Mouse (Mus musculus) heart, postnatal 0 days (tissue): Measurements from ENCODE around the gene Cacna1c. TPM values are rescaled to one million over a fixed set of nuclear protein-coding genes. Genes with fewer than 3 reads are reported as not detected.
A peak's percentile ranks its signal among the peaks of the same experiment; 100 is the strongest.

Experiments used
- ATAC-seq: fragments of 200-750 bp; cut with Nextera tagmentation; 2 replicates; pipeline ENCODE4 v1.8.0; 2017; ENCODE audit warnings: low read depth, moderate number of reproducible peaks, moderate library complexity; ENCODE audit not compliant: insufficient read depth
- DNase-seq: peaks from one replicate; pipeline ENCODE4 v3.0.0-alpha.2; 2016; ENCODE audit warnings: low spot score
- H3K27ac ChIP-seq: fragments of 300-500 bp; sonication (generic); 2 replicates; pipeline ENCODE4 v1.5.1; 2014; ENCODE audit warnings: low read depth, mild to moderate bottlenecking
- H3K27me3 ChIP-seq: fragments of 300-500 bp; sonication (generic); 2 replicates; pipeline ENCODE4 v1.6.1; 2014; ENCODE audit warnings: low read length, mixed read lengths; ENCODE audit not compliant: control insufficient read depth, insufficient read depth
- H3K36me3 ChIP-seq: fragments of 300-500 bp; sonication (generic); replicated peaks from 2 replicates; pipeline ENCODE4 v1.6.1; 2014; ENCODE audit warnings: low read length, mixed read lengths; ENCODE audit not compliant: control insufficient read depth, insufficient read depth
- H3K4me1 ChIP-seq: fragments of 300-500 bp; sonication (generic); 2 replicates; pipeline ENCODE4 v1.6.1; 2014; ENCODE audit warnings: antibody characterized with exemption; ENCODE audit not compliant: control insufficient read depth, insufficient read depth
- H3K4me2 ChIP-seq: fragments of 300-500 bp; sonication (generic); 2 replicates; pipeline ENCODE4 v1.6.1; 2014; ENCODE audit warnings: low read depth, mild to moderate bottlenecking, low read length, moderate library complexity
- H3K4me3 ChIP-seq: fragments of 300-500 bp; sonication (generic); 2 replicates; pipeline ENCODE4 v1.5.1; 2014; ENCODE audit warnings: low read depth, low read length
- H3K9ac ChIP-seq: fragments of 300-500 bp; sonication (generic); replicated peaks from 2 replicates; pipeline ENCODE4 v1.6.1; 2014; ENCODE audit warnings: low read depth, low read length, mixed read lengths
- H3K9me3 ChIP-seq: fragments of 300-500 bp; sonication (generic); replicated peaks from 2 replicates; pipeline ENCODE4 v1.6.1; 2016; ENCODE audit warnings: low read length; ENCODE audit not compliant: control insufficient read depth
- CTCF ChIP-seq: IDR thresholded peaks from 2 replicates; pipeline ENCODE4 v1.5.1; 2016; ENCODE audit warnings: antibody characterized with exemption, control low read depth, low read depth
- EP300 ChIP-seq: IDR thresholded peaks from 2 replicates; pipeline ENCODE4 v1.6.1; 2016; ENCODE audit warnings: antibody characterized with exemption, low read depth
- WGBS: fragments of 180-500 bp; shearing (Covaris S2); extraction: QIAGEN DNeasy Blood & Tissue Kit; methylation state at CpG from one replicate; pipeline ENCODE4 v1.1.7; 2014; 5-methylcytosine and 5-hydroxymethylcytosine counted together
- polyA plus RNA-seq: library from polyadenylated mRNA; unstranded; fragments of >200 nt; fragmentation: Nextera tagmentation; extraction: Ambion mirVana; gene quantifications from 2 replicates; pipeline ENCODE4 v1.2.1, GENCODE M21; 2015
- total RNA-seq: library from RNA; depleted of rRNA; stranded (reverse); fragments of >200 nt; gene quantifications from 2 replicates; pipeline ENCODE4 v1.2.3, GENCODE M21; 2014; ENCODE audit warnings: low replicate concordance

The Cacna1c gene
- total and polyA plus RNA-seq, 2 experiments from 2014 or later: 51.3 to 159 TPM

- ATAC-seq: peak; percentile 67
- no peaks in the 10 kb centered on the region for H3K9me3 ChIP-seq
- H3K4me2 ChIP-seq: no peak overlapping the region
- no peak overlapping the region for H3K9ac ChIP-seq
- H3K4me3 ChIP-seq: no peak overlapping the region
- peak; percentile 41 for DNase-seq
- WGBS: 59% methylated on average over 14 of the region's 14 CpGs
- no peak overlapping the region for H3K27ac ChIP-seq
- TF ChIP-seq EP300 (no peak), CTCF (peak; percentile 63)
- H3K4me1 ChIP-seq: no peaks in the 10 kb centered on the region
- H3K27me3 ChIP-seq: no peaks in the 10 kb centered on the region
- peaks cover 34% of the 10 kb centered on the region for H3K36me3 ChIP-seq
Measured at GRCm38 (mm10) chr6:118646265-118647061, 549.8 kb downstream of the Cacna1c start.

DNA sequence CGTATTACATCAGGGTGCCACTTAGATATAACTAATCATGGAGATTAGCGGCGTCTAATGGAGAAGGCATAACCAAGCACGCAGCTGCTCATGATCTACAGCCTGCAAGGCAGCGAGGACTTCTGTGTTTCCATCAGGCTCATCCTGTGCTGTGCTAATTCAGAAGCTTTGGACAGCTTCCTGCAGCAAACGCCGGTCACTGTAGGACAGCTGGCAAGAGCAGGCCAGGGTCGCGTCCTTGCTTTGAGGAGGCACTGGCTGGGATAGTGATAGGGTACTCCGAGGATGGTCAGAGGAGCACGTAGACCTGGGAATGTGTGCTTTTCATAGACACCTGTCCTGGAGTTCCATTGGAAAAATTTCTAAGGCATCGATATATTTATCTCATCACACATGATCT is 551.4 kb downstream of the Cacna1c start:
- H3K9ac ChIP-seq: no peak overlapping the region
- ATAC-seq (no peak), DNase-seq (no peak)
- H3K27me3 ChIP-seq: no peaks in the 10 kb centered on the region
- no peak for TF ChIP-seq CTCF
- TF ChIP-seq EP300: no peak
- no peak overlapping the region for H3K4me2 ChIP-seq
- H3K9me3 ChIP-seq: no peaks in the 10 kb centered on the region
- H3K4me3 ChIP-seq: no peak overlapping the region
- WGBS: 68% methylated on average over 12 of the region's 12 CpGs
- no peak overlapping the region for H3K27ac ChIP-seq
- H3K36me3 ChIP-seq: peaks cover 23% of the 10 kb centered on the region
- H3K4me1 ChIP-seq: no peaks in the 10 kb centered on the region

DNA sequence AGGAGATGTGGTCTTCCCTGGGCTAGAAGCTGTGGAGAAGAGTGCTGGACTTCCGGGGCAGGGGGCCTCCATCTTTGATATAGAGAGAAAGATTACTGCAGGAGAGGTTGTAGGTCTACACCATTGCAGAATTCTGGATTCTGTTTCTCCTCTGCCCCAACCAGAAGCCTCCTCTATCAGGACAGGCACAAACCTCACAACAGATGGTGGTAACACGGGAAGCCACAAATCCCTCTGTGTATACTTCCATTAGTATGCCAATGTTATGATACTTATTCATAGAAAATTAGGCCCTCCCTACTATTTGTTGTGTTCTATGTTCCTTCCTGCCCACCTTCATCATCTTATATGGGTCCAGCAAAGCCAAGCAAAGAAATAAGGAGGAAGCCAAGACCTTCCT is 552.7 kb downstream of the Cacna1c start:
- Histone ChIP-seq H3K36me3 (peaks cover 25% of the 10 kb centered on the region), H3K27me3 (no peaks in the 10 kb centered on the region), H3K9ac (no peak overlapping the region), H3K4me3 (no peak overlapping the region), H3K4me1 (no peaks in the 10 kb centered on the region), H3K27ac (no peak overlapping the region), H3K4me2 (no peak overlapping the region), H3K9me3 (no peaks in the 10 kb centered on the region)
- DNase-seq: no peak
- no peak for ATAC-seq
- 78% methylated on average over 2 of the region's 2 CpGs for WGBS
- TF ChIP-seq EP300: no peak
- TF ChIP-seq CTCF: no peak

GRCm38 (mm10) chr6:118641671-118642325 is 554.4 kb downstream of the Cacna1c start:
- no peaks in the 10 kb centered on the region for H3K27me3 ChIP-seq
- TF ChIP-seq CTCF: no peak
- TF ChIP-seq EP300: no peak
- DNase-seq: no peak
- H3K9me3 ChIP-seq: peaks cover 4% of the 10 kb centered on the region; the same call in 1 of the 2 replicates
- H3K4me2 ChIP-seq: no peak overlapping the region
- no peak overlapping the region for H3K4me3 ChIP-seq
- H3K27ac ChIP-seq: no peak overlapping the region
- ATAC-seq: no peak
- no peak overlapping the region for H3K9ac ChIP-seq
- peaks cover 35% of the 10 kb centered on the region for H3K36me3 ChIP-seq
- no peaks in the 10 kb centered on the region for H3K4me1 ChIP-seq
- 71% methylated on average over 6 of the region's 6 CpGs for WGBS

- WGBS: 65% methylated on average over 2 of the region's 2 CpGs
- no peak for TF ChIP-seq CTCF
- no peak for TF ChIP-seq EP300
- Histone ChIP-seq H3K27ac (no peak overlapping the region), H3K27me3 (no peaks in the 10 kb centered on the region), H3K4me1 (no peaks in the 10 kb centered on the region), H3K9ac (no peak overlapping the region), H3K36me3 (peaks cover 52% of the 10 kb centered on the region), H3K4me3 (no peak overlapping the region), H3K4me2 (no peak overlapping the region), H3K9me3 (peaks cover 5% of the 10 kb centered on the region; the same call in 1 of the 2 replicates)
- no peak for DNase-seq
- no peak for ATAC-seq
Measured at GRCm38 (mm10) chr6:118639816-118640215, 556.4 kb downstream of the Cacna1c start.

GRCm38 (mm10) chr6:118638911-118639310 is 557.3 kb downstream of the Cacna1c start:
- H3K4me3 ChIP-seq: no peak overlapping the region
- WGBS: 95% methylated on average over 2 of the region's 2 CpGs
- peaks cover 61% of the 10 kb centered on the region for H3K36me3 ChIP-seq
- no peak overlapping the region for H3K4me2 ChIP-seq
- no peak overlapping the region for H3K27ac ChIP-seq
- no peak for TF ChIP-seq CTCF
- no peak for TF ChIP-seq EP300
- H3K4me1 ChIP-seq: no peaks in the 10 kb centered on the region
- DNase-seq (no peak), ATAC-seq (no peak)
- no peak overlapping the region for H3K9ac ChIP-seq
- peaks cover 5% of the 10 kb centered on the region; the same call in 1 of the 2 replicates for H3K9me3 ChIP-seq
- H3K27me3 ChIP-seq: no peaks in the 10 kb centered on the region
